Mouse (Mus musculus): Measurements from ENCODE around the gene Mis18bp1. TPM values are rescaled to one million over a fixed set of nuclear protein-coding genes. Genes with fewer than 3 reads are reported as not detected.
"Not testable (repeated sequence)": the region's sequence is repeated elsewhere in the genome, so short reads cannot be mapped to it uniquely, and the experiment has no call there.

Mis18bp1 gene
- polyA plus RNA-seq, 1 experiment from 2014 or later = 9.0 TPM

DNA sequence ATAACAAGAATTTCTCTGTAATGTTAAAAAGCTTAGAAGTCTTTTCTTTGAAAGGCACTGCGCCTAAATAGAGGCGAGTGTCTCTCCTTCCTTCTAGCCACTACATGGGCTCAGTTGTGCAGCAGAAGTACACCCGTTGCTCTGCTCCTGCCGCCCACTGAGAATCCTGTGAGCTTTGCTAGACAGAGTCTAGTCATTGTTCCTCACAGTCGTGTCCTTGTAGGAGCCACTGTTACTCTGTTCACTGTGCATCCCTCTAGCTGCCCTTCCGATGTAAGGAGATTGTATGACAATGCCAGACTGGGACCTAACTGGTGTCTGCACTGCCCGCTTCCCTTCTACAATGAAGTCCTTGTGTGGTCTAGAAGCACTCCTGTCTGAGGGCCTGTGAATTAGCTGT, 53.4 kb downstream of the Mis18bp1 start:
- ChIA-PET CTCF (no interaction called here), POLR2A (no interaction called here)
- no peak for ATAC-seq
- no peaks in the 10 kb centered on the region for H3K27me3 ChIP-seq
- in situ Hi-C loops (cut with MboI; ENCODE audit: low pct_unique_long_range_greater_than_20kb) = no loop called here
- no peak for DNase-seq (ENCODE audit: low read depth, low spot score)
- no peak for TF ChIP-seq CTCF (IDR thresholded peaks at IDR 0.05)

DNA sequence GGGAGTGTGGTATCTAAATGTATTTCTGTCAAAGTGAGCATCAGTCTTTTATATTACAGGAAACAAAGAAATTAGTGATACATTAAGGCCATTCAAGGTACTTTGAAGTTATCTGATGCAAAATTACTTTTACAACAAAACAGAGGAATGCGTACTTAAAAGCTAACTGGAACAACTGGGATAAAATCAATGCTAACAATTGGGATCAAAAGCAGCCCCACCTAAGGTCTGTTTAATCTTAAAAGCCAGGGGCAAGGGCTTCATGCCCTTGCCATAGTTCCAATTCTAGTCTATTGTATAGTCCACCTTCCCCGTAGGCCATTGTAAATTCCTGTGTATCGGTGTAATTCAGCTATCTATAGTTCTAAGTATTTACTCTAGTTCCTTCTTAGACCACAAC, 57.4 kb downstream of the Mis18bp1 start:
- in situ Hi-C loops (cut with MboI; ENCODE audit: low pct_unique_long_range_greater_than_20kb); H3K27me3 ChIP-seq; ATAC-seq; DNase-seq (ENCODE audit: low read depth, low spot score); POLR2A ChIA-PET; CTCF ChIA-PET: not testable (repeated sequence)

DNA sequence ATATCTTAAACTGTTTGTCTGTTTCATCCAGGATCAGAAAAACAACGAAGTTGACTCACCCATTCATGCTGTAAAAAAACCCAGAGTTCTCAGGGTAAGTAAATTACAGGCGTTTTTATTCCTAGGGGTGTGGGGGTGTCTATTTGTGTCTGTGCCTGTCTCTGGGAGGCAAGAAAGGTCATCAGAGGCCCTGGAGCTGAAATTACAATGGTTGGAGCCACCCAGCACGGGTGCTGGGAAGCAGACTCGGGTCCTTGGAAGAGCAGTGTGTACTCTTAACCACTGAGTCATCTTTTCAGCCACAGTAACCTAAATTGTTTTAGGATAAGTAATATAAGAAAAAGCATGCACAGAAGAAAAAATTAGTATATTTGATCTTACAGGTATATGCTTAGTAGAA, 58.5 kb downstream of the Mis18bp1 start:
- no peak for DNase-seq (ENCODE audit: low read depth, low spot score)
- no peak for TF ChIP-seq CTCF (IDR thresholded peaks at IDR 0.05)
- in situ Hi-C loops (cut with MboI; ENCODE audit: low pct_unique_long_range_greater_than_20kb) = no loop called here
- no peak for ATAC-seq
- ChIA-PET CTCF (no interaction called here), POLR2A (no interaction called here)
- no peaks in the 10 kb centered on the region for H3K27me3 ChIP-seq

DNA sequence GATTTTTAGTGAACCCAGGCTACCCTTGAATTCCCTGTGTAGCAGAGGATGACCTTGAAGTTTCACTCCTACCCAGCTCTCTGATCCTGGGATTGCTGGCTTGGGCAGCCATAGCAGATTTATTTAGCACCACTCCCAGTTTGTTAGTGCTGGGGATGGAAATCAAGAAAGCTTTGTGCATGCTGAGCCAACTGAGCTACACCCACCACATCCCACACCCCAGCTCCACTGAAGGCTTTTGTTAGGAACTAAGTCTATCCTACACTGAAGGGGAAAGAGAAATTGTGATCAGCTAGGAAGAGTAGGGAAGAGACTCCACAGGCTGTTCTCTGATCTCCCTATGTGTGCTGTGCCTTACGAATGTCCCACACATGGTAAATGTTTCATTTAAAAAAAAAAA, 59.6 kb downstream of the Mis18bp1 start:
- ATAC-seq (no peak), DNase-seq (ENCODE audit: low read depth, low spot score) (no peak)
- POLR2A ChIA-PET = no interaction called here
- TF ChIP-seq CTCF (IDR thresholded peaks at IDR 0.05) = no peak
- in situ Hi-C loops (cut with MboI; ENCODE audit: low pct_unique_long_range_greater_than_20kb) = no loop called here
- CTCF ChIA-PET = interaction anchor here (1.1 kb wide), 1 partner anchor 10 kb away, joined by 3 read pairs; no protein-coding TSS in a partner anchor
- no peaks in the 10 kb centered on the region for H3K27me3 ChIP-seq

DNA sequence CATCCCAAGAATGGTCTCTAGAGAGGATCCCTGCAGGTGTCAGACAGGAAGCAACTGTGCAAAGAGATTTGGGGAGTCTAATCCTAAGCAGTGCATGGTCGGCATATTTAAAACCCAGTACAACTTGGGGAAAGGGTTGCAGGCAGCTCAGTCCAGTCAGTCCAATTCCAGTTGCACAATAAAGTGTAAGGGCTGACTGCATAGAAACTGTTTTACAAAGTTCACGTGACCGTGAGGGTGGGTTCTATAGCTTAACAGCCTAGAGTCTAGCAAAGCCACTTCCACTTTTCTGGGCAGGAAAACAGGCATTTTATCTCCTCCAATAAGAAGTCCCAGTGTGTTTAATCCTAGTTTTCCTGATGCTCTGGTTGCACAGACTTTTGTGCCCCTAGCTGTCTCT, 60.9 kb downstream of the Mis18bp1 start:
- no peak for DNase-seq (ENCODE audit: low read depth, low spot score)
- in situ Hi-C loops (cut with MboI; ENCODE audit: low pct_unique_long_range_greater_than_20kb) = no loop called here
- POLR2A ChIA-PET = no interaction called here
- no peak for TF ChIP-seq CTCF (IDR thresholded peaks at IDR 0.05)
- CTCF ChIA-PET = interaction anchor here (1.1 to 1.3 kb wide), 2 partner anchors 9 to 13 kb away, joined by 3 to 4 read pairs; no protein-coding TSS in a partner anchor
- H3K27me3 ChIP-seq = no peaks in the 10 kb centered on the region
- no peak for ATAC-seq

DNA sequence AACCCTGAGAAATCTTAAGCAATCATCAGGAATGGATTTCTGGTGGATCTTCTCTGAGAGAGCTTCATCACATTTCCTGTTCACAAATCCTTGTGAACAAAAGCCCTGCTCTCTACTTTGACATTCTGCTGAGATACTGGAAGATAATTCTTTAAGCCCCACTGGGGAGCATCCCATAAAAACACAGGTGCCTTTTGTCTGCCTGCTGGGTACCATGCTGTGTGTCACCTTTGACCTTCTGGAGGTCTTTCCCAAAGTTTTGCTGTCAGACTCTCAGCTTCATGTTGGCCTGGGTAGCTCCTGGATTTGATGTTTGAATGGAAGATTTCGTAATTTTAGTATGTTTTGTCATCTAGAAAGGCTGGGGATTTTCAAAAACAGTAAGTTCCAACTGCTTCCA, 63.7 kb downstream of the Mis18bp1 start:
- no peak for TF ChIP-seq CTCF (IDR thresholded peaks at IDR 0.05)
- no peaks in the 10 kb centered on the region for H3K27me3 ChIP-seq
- DNase-seq (ENCODE audit: low read depth, low spot score) (no peak), ATAC-seq (no peak)
- POLR2A ChIA-PET = no interaction called here
- CTCF ChIA-PET = no interaction called here
- in situ Hi-C loops (cut with MboI; ENCODE audit: low pct_unique_long_range_greater_than_20kb) = no loop called here

Other genes starting within 250 kb of the Mis18bp1 start
- 7.5 TPM for gene Klhl28, start 207.1 kb downstream of the Mis18bp1 start, polyA plus RNA-seq (2021)
- gene Togaram1, start 206.8 kb downstream of the Mis18bp1 start, polyA plus RNA-seq (2021) = 16.9 TPM
- 34.8 TPM for gene Prpf39, start 136.3 kb downstream of the Mis18bp1 start, polyA plus RNA-seq (2021)
- gene Fkbp3, start 98.6 kb downstream of the Mis18bp1 start, polyA plus RNA-seq (2021) = 146 TPM
- gene Fancm, start 97.0 kb downstream of the Mis18bp1 start, polyA plus RNA-seq (2021) = 4.5 TPM
- gene Wdr20rt, start 52.9 kb upstream of the Mis18bp1 start, polyA plus RNA-seq (2021) = 0.08 TPM

All from Patski (cell line).